Mouse (Mus musculus) heart, postnatal 25 days (tissue): Measurements from ENCODE around the gene Tln1. TPM values are rescaled to one million over a fixed set of nuclear protein-coding genes. Genes with fewer than 3 reads are reported as not detected.
"Not testable (repeated sequence)": the region's sequence is repeated elsewhere in the genome, so short reads cannot be mapped to it uniquely, and the experiment has no call there.

Experiments
- DNase-seq: peaks from one replicate; pipeline ENCODE4 v3.0.0; 2022; ENCODE audit warnings: low spot score
- intact Hi-C: fragments of 180-260 bp; cut with DNase I; formaldehyde crosslinking; loops from one replicate; pipeline ENCODE4 v1.15.1; 2025
- total RNA-seq, 2 experiments: library from RNA; stranded (reverse); gene quantifications; 2 replicates each; pipeline ENCODE4 v1.2.3; 2021

Gene Tln1
- 100 to 1,000 TPM; 115 to 124 TPM for total RNA-seq

- intact Hi-C loops: no loop called here
- peak; percentile 94 for DNase-seq
Observed at GRCm38 (mm10) chr4:43561997-43562768, at the start of gene Tln1, which contains the start of gene Creb3. Tln1 (minus strand) TSS chr4:43562691. Creb3 (plus strand) TSS chr4:43562332.

- no peak for DNase-seq
- intact Hi-C loops: no loop called here
Observed at GRCm38 (mm10) chr4:43604751-43605685, 42.5 kb upstream of the Tln1 start.

GRCm38 (mm10) chr4:43604099-43604498 is 41.6 kb upstream of the Tln1 start:
- intact Hi-C loops: no loop called here
- no peak for DNase-seq

GRCm38 (mm10) chr4:43600195-43600934 is 37.9 kb upstream of the Tln1 start:
- no peak for DNase-seq
- intact Hi-C loops: no loop called here

- no peak for DNase-seq
- intact Hi-C loops: no loop called here
Observed at GRCm38 (mm10) chr4:43598650-43599380, 36.3 kb upstream of the Tln1 start.

- no peak for DNase-seq
- intact Hi-C loops: no loop called here
Observed at GRCm38 (mm10) chr4:43598200-43598599, 35.7 kb upstream of the Tln1 start.

- intact Hi-C loops, DNase-seq: not testable (repeated sequence)
Observed at GRCm38 (mm10) chr4:43596597-43596996, 34.1 kb upstream of the Tln1 start.

- no peak for DNase-seq
- intact Hi-C loops: no loop called here
Observed at GRCm38 (mm10) chr4:43593453-43593852, 31.0 kb upstream of the Tln1 start.

GRCm38 (mm10) chr4:43591961-43592360 is 29.5 kb upstream of the Tln1 start:
- no peak for DNase-seq
- intact Hi-C loops: no loop called here

GRCm38 (mm10) chr4:43591543-43591942 is 29.1 kb upstream of the Tln1 start:
- no peak for DNase-seq
- intact Hi-C loops: no loop called here

GRCm38 (mm10) chr4:43587681-43588080 is 25.2 kb upstream of the Tln1 start:
- no peak for DNase-seq
- intact Hi-C loops: no loop called here

GRCm38 (mm10) chr4:43586411-43586810 is 23.9 kb upstream of the Tln1 start:
- peak; percentile 58 for DNase-seq
- intact Hi-C loops: no loop called here

- intact Hi-C loops: no loop called here
- no peak for DNase-seq
Observed at GRCm38 (mm10) chr4:43585682-43586081, 23.2 kb upstream of the Tln1 start.

GRCm38 (mm10) chr4:43584444-43585416 is 22.2 kb upstream of the Tln1 start, which contains the start of gene Msmp:
Msmp (minus strand) TSS chr4:43584494.
- DNase-seq: no peak
- intact Hi-C loops: no loop called here

- DNase-seq: no peak
- intact Hi-C loops: no loop called here
Observed at GRCm38 (mm10) chr4:43583421-43583820, 20.9 kb upstream of the Tln1 start.

GRCm38 (mm10) chr4:43582241-43582640 is 19.8 kb upstream of the Tln1 start:
- intact Hi-C loops: no loop called here
- DNase-seq: no peak

GRCm38 (mm10) chr4:43581381-43581780 is 18.9 kb upstream of the Tln1 start:
- intact Hi-C loops: no loop called here
- no peak for DNase-seq

- no peak for DNase-seq
- intact Hi-C loops: no loop called here
Observed at GRCm38 (mm10) chr4:43580721-43581120, 18.2 kb upstream of the Tln1 start.
